Mouse (Mus musculus) granulocyte monocyte progenitor cell, adult 5-6 weeks (primary cell): ENCODE results near the gene Lgr5. TPM values are rescaled to one million over a fixed set of nuclear protein-coding genes. Genes with fewer than 3 reads are reported as not detected.

ENCODE experiments used
- ATAC-seq: replicated peaks from 2 replicates; pipeline ENCODE4 v1.8.0; 2016; ENCODE audit warnings: mild to moderate bottlenecking, moderate TSS enrichment, inconsistent platforms; ENCODE audit not compliant: poor library complexity, severe bottlenecking
- total RNA-seq, 2 experiments: library from RNA; stranded (forward) in 1 of 2; stranded (reverse) in 1 of 2; fragments of 200-712, 200-1000 nt in 1 of 2; fragments of >200 nt in 1 of 2; fragmentation: Nextera tagmentation in 1 of 2; gene quantifications; 2 replicates each; pipeline ENCODE4 v1.2.3; 2014 to 2017

Lgr5 gene
- total RNA-seq, 2 experiments from 2014 or later, result not detected

- no peak for ATAC-seq
Measured at GRCm38 (mm10) chr10:115465072-115465471, 122.5 kb downstream of the Lgr5 start.

- no peak for ATAC-seq
Measured at GRCm38 (mm10) chr10:115462646-115463045, 124.9 kb downstream of the Lgr5 start.

DNA sequence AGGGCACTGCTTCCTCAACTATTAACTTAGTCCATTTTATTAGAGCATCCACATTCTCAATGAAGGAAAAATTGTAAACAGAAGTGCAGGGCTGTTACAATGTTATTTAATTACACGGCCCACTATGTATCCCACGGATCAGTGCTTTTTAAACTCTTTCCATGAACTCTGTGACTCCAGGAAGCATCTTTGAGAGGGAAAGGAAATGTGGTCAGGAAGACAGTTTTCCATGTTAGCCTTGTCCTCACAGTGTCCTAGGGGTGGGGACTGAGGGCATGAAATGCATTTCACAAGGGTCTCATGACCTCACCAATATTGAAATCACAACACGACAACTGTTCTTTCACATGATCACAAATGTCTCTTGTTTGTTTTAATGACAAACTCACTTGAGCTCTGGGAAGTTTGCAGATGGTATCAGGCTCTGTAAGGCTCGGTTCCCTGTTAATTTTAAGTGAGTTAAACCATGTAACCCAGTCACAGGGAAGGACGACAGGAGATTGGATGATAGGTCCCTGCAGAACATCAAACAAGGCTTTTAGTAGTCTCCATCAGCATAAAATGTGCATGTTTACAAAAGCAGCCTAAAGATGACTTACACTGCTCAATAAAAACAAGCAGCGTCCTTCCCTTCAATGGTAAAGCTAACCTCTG, 130.1 kb downstream of the Lgr5 start:
- ATAC-seq, result no peak

GRCm38 (mm10) chr10:115448614-115449013, 139.0 kb downstream of the Lgr5 start:
- ATAC-seq, result no peak

- ATAC-seq, result no peak
Measured at GRCm38 (mm10) chr10:115437286-115437685, 150.3 kb downstream of the Lgr5 start.

DNA sequence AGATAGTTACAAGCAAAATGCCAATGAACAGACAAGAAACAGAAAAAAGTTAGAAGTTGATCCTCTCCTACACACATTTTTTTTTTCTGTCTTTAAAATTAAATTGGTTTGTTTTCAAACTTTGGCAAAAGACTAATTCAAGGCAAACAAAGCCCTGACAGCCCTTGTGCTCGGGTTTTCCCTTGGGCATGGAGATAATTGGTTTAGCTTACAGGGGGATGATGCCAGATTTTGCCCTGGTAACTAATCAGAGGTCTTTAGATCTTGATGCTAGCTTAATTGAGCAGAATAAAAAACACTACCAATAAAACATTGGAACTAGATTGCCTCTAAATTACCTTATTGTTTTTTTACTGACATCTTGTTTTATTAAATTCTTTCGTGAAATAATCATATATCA, 162.2 kb downstream of the Lgr5 start:
- ATAC-seq, result no peak

- no peak for ATAC-seq
Measured at GRCm38 (mm10) chr10:115421976-115422375, 165.6 kb downstream of the Lgr5 start.

DNA sequence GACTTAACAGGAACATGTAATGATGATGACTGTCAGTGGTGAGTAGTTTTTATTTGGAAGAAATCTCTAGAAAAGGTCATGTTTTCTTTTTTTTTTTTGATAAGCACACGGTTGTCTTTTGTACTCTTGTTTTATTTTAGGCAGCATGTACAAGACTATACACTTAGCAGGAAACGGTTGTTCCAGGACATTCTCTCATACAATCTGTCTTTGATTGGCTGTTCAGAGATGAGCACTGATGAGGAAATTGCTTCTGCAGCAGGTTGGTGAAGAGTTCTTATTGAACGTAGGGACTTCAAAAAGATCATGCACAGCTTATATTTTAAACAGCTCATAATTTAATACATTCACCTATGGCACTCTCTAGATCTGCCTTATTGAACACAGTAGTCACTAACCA, 173.5 kb downstream of the Lgr5 start:
- ATAC-seq, result no peak

GRCm38 (mm10) chr10:115413496-115413895, 174.1 kb downstream of the Lgr5 start:
- no peak for ATAC-seq

- peak; percentile 80 for ATAC-seq
Measured at GRCm38 (mm10) chr10:115406393-115406792, 181.2 kb downstream of the Lgr5 start.

Other genes starting within 250 kb of the Lgr5 start
- gene Tmem19, start 225.3 kb downstream of the Lgr5 start, total RNA-seq (2014; fragmentation: Nextera tagmentation), result 13.3 and 15.2 TPM in 2 replicates
- 13.0 and 23.7 TPM in 2 replicates for gene Tmem19, start 225.3 kb downstream of the Lgr5 start, total RNA-seq (2017)
- 11.6 and 12.4 TPM in 2 replicates for gene Thap2, start 203.3 kb downstream of the Lgr5 start, total RNA-seq (2014; fragmentation: Nextera tagmentation)
- gene Thap2, start 203.3 kb downstream of the Lgr5 start, total RNA-seq (2017), result 6.7 and 9.7 TPM in 2 replicates
- gene Zfc3h1, start 202.8 kb downstream of the Lgr5 start, total RNA-seq (2014; fragmentation: Nextera tagmentation), result 54.8 and 72.9 TPM in 2 replicates
- 21.4 and 36.5 TPM in 2 replicates for gene Zfc3h1, start 202.8 kb downstream of the Lgr5 start, total RNA-seq (2017)
- not detected in 2 replicates for gene A930009A15Rik, start 17.8 kb downstream of the Lgr5 start, total RNA-seq (2014; fragmentation: Nextera tagmentation)
- not detected in 2 replicates for gene A930009A15Rik, start 17.8 kb downstream of the Lgr5 start, total RNA-seq (2017)
- gene Tspan8, start 229.1 kb upstream of the Lgr5 start, total RNA-seq (2014; fragmentation: Nextera tagmentation), result not detected in 2 replicates
- 1.6 TPM in 1 of 2 replicates, not detected in the other for gene Tspan8, start 229.1 kb upstream of the Lgr5 start, total RNA-seq (2017)